Mouse (Mus musculus) small intestine, adult 10 weeks (tissue): ENCODE data around the gene Hexa. TPM values are rescaled to one million over a fixed set of nuclear protein-coding genes. Genes with fewer than 3 reads are reported as not detected.

Experiments used
- polyA plus RNA-seq: library from polyadenylated mRNA; stranded (reverse); fragments of 350-450 nt; fragmentation: Illumina TruSeq; extraction: RNeasy Lipid Tissue Mini Kit (QIAGEN cat#74804); gene quantifications from one replicate; pipeline ENCODE4 v1.2.3, GENCODE M21; 2014; ENCODE audit warnings: low replicate concordance

Gene Hexa
- 13.8 TPM for polyA plus RNA-seq

DNA sequence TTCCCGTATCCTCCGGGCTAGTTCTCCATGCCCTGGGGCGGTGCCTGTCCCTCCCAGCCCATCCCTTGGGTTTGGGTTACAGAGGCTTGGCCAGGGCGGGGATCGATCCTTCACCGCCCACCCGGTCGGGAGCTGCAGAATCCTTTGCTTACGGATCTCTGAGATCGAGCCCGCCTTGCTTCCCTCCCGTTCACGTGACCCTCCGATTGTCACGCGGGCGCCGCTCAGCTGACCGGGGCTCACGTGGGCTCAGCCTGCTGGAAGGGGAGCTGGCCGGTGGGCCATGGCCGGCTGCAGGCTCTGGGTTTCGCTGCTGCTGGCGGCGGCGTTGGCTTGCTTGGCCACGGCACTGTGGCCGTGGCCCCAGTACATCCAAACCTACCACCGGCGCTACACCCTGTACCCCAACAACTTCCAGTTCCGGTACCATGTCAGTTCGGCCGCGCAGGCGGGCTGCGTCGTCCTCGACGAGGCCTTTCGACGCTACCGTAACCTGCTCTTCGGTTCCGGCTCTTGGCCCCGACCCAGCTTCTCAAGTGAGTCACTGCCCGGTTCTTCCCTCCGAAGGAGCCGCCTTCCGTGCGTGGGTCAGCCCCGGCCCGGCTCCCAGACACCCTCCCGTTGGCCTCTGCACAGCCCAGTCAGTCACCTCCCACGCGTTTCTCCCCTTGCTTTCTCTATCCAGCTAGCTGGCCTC, at the start of gene Hexa, which contains the start of gene Tmem202:
Gene Hexa (plus strand): TSS at position 100 of the 697 bp plus-strand sequence.
Gene Tmem202 (minus strand): TSS at position 407 of the 697 bp plus-strand sequence.

DNA sequence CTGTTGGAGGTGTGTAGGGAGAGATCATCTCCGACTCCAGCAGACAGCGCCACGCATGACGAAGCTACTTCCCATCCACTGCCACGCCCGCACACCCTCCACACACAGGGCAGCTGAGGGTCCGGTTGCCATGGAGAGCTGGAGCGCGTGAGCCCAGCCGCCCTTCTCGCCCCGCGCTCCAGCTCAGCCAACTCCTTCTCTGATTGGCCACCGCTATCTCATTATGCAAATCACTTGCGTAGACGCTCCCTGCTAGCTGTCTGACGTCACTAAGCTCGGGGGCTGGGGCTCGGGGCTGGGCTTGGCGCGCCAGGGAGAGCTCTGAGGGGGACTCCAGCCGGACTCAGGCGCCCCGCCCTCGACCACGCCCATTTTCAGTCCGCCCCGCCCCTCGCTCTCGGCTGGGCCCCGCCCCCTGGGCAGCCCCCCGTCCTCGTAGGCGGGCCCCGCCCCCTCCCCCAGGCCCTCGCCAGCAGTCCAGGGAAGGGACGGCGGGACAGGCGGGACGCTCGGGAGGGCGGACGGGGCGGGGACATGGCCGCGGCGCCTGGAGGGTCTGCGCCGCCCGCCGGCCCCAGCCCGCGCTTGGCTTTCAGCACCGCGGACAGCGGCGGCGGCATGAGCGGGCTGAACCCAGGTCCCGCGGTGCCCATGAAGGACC, 38.6 kb downstream of the Hexa start, which contains the start of gene Celf6:
Gene Celf6 (plus strand): TSS at position 74 of the 661 bp plus-strand sequence.

Other genes starting within 250 kb of the Hexa start
- 11.9 TPM for gene Adpgk, start 248.0 kb upstream of the Hexa start, polyA plus RNA-seq
- 5.8 TPM for gene Bbs4, start 186.0 kb upstream of the Hexa start, polyA plus RNA-seq
- 84.8 TPM for gene Arih1, start 52.9 kb upstream of the Hexa start, polyA plus RNA-seq
- gene Tmem202, start 307 bp downstream of the Hexa start, polyA plus RNA-seq, result 0.78 TPM
- gene Celf6, start 38.4 kb downstream of the Hexa start, polyA plus RNA-seq, result 0.41 TPM
- gene Parp6, start 77.7 kb downstream of the Hexa start, polyA plus RNA-seq, result 27.3 TPM
- gene Pkm, start 116.8 kb downstream of the Hexa start, polyA plus RNA-seq, result 27.5 TPM
- gene Gramd2, start 140.6 kb downstream of the Hexa start, polyA plus RNA-seq, result 2.5 TPM
- 15.3 TPM for gene Senp8, start 211.2 kb downstream of the Hexa start, polyA plus RNA-seq
- gene Myo9a, start 211.4 kb downstream of the Hexa start, polyA plus RNA-seq, result 8.9 TPM